Mouse (Mus musculus) neural tube, embryonic 11.5 days (tissue): ENCODE data around the gene Gm13083. TPM values are rescaled to one million over a fixed set of nuclear protein-coding genes. Genes with fewer than 3 reads are reported as not detected.
"Not testable (repeated sequence)": the region's sequence is repeated elsewhere in the genome, so short reads cannot be mapped to it uniquely, and the experiment has no call there.

Experiments used
- ATAC-seq: fragments of 200-750 bp; cut with Nextera tagmentation; 2 replicates; pipeline ENCODE4 v1.8.0; 2017; ENCODE audit warnings: moderate number of reproducible peaks, mild to moderate bottlenecking, moderate TSS enrichment, moderate library complexity; ENCODE audit not compliant: insufficient read depth, low FRiP score, low TSS enrichment
- DNase-seq: peaks from one replicate; pipeline ENCODE4 v3.0.0-alpha.2; 2015; ENCODE audit warnings: low spot score
- H3K27ac ChIP-seq: fragments of 300-500 bp; sonication (generic); 2 replicates; pipeline ENCODE4 v1.5.1; 2014; ENCODE audit warnings: low read depth, mild to moderate bottlenecking, low read length
- H3K27me3 ChIP-seq: fragments of 300-500 bp; sonication (generic); 2 replicates; pipeline ENCODE4 v1.6.1; 2014; ENCODE audit warnings: mild to moderate bottlenecking, low read length, mixed read lengths; ENCODE audit not compliant: control insufficient read depth, insufficient read depth
- H3K36me3 ChIP-seq: fragments of 300-500 bp; sonication (generic); 2 replicates; pipeline ENCODE4 v1.6.1; 2014; ENCODE audit warnings: mild to moderate bottlenecking, low read length, moderate library complexity, mixed read lengths; ENCODE audit not compliant: control insufficient read depth, insufficient read depth
- H3K4me1 ChIP-seq: fragments of 300-500 bp; sonication (generic); 2 replicates; pipeline ENCODE4 v1.6.1; 2014; ENCODE audit warnings: low read length, mixed read lengths; ENCODE audit not compliant: control insufficient read depth, insufficient read depth
- H3K4me2 ChIP-seq: fragments of 300-500 bp; sonication (generic); 2 replicates; pipeline ENCODE4 v1.6.1; 2014; ENCODE audit warnings: low read depth, mild to moderate bottlenecking, moderate library complexity
- H3K4me3 ChIP-seq: fragments of 300-500 bp; sonication (generic); 2 replicates; pipeline ENCODE4 v1.5.1; 2014; ENCODE audit warnings: low read depth, low read length
- H3K9ac ChIP-seq: fragments of 300-500 bp; sonication (generic); 2 replicates; pipeline ENCODE4 v1.6.1; 2014; ENCODE audit warnings: mild to moderate bottlenecking, low read length
- H3K9me3 ChIP-seq: fragments of 300-500 bp; sonication (generic); 2 replicates; pipeline ENCODE4 v1.6.1; 2016; ENCODE audit warnings: low read length; ENCODE audit not compliant: control insufficient read depth
- WGBS: fragments of 180-500 bp; shearing (Covaris S2); extraction: QIAGEN DNeasy Blood & Tissue Kit; methylation state at CpG from one replicate; pipeline ENCODE4 v1.1.7; 2014; 5-methylcytosine and 5-hydroxymethylcytosine counted together
- polyA plus RNA-seq: library from polyadenylated mRNA; unstranded; fragments of >200 nt; fragmentation: Nextera tagmentation; extraction: Ambion mirVana; gene quantifications from 2 replicates; pipeline ENCODE4 v1.2.1, GENCODE M21; 2014

Gene Gm13083
- not detected in 2 replicates for polyA plus RNA-seq

DNA sequence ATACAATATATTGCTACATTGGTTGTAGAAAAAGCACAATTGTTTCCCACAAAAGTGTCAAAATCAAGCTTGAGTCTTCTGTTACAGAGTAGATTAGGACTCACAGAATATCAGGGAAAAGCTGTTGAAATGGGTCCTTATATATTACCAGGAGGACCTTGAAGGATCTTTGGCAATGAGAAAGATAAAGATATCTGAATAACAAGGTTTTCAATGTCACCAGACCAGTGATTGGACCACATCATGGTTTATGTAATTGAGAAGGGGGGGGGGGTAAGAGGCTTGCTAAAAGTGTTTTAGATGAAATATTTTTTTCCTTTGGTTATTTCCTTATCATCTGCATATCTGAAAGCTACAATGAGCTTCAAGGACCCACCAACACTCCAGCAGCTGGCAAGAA, at the start of gene Gm13083:
Gene Gm13083 (plus strand): TSS at position 301 of the 400 bp plus-strand sequence.
- H3K4me3 ChIP-seq, H3K9ac ChIP-seq, DNase-seq, ATAC-seq, H3K4me2 ChIP-seq, H3K4me1 ChIP-seq, H3K27me3 ChIP-seq, H3K27ac ChIP-seq, H3K9me3 ChIP-seq, H3K36me3 ChIP-seq: not testable (repeated sequence)

- H3K4me3 ChIP-seq, H3K9ac ChIP-seq, H3K9me3 ChIP-seq, H3K27me3 ChIP-seq, H3K4me1 ChIP-seq, H3K27ac ChIP-seq, DNase-seq, ATAC-seq, H3K4me2 ChIP-seq, H3K36me3 ChIP-seq: not testable (repeated sequence)
- WGBS = 86% methylated on average over 9 of the region's 9 CpGs
Observed at GRCm38 (mm10) chr4:143611927-143612326, 2.9 kb upstream of the Gm13083 start.

DNA sequence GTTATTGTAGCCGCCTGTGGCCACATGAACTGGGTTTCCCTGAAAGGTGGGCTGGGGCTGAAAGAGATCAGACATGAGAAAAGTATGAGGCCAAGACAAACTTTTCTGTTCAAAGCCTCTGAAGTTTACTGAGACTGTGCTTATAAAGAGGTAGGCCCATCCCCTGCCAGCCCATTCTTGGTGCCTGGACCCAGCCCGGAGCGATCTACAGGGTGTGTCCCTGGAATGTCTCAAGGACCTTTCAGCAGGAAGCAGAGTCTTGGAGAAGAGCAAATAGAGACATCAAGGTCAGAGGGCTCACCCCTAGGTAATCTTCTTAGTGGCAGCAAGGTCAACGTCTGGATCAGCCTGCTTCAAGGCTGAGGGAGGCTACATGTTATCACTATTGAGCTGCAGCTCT, 3.3 kb downstream of the Gm13083 start:
- H3K9me3 ChIP-seq, H3K4me3 ChIP-seq, DNase-seq, ATAC-seq, H3K4me1 ChIP-seq, H3K27ac ChIP-seq, H3K4me2 ChIP-seq, H3K9ac ChIP-seq, H3K36me3 ChIP-seq, H3K27me3 ChIP-seq: not testable (repeated sequence)
- 84% methylated on average over 4 of the region's 4 CpGs for WGBS

DNA sequence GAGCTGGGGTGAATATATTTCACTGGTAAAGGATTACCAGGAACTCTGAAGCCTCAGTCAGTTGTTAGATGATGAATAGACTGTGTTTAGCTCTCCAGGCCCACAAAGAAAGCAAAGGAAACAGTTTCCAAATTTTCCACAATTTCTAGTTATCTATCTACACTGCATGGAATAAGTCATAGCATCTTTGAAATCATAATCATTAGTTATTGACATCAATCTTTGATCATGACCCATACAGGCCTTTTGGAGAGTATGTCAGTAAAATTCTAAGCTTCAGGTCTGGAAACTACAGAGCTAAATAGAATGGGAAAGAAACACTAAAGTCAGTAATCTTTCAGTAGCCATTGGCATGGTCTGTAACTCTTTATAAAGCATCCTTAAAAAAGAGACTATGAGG, 42.3 kb downstream of the Gm13083 start, which contains the start of gene Gm13088:
Gene Gm13088 (minus strand): TSS at position 101 of the 400 bp plus-strand sequence.
- not testable (repeated sequence) for ATAC-seq, H3K4me1 ChIP-seq, DNase-seq

More for the DNA sequence above, 42.3 kb downstream of the Gm13083 start, which contains the start of gene Gm13088:
- not testable (repeated sequence) for H3K9me3 ChIP-seq, H3K9ac ChIP-seq, H3K4me2 ChIP-seq, H3K27me3 ChIP-seq, H3K36me3 ChIP-seq, H3K27ac ChIP-seq, H3K4me3 ChIP-seq

Other genes starting within 250 kb of the Gm13083 start
- gene Pramel1, start 220.6 kb upstream of the Gm13083 start, polyA plus RNA-seq = not detected in 2 replicates
- gene Pramef8, start 202.6 kb upstream of the Gm13083 start, polyA plus RNA-seq = 17.3 and 17.4 TPM in 2 replicates
- gene Oog4, start 164.7 kb upstream of the Gm13083 start, polyA plus RNA-seq = not detected in 2 replicates
- gene Gm13043, start 103.7 kb upstream of the Gm13083 start, polyA plus RNA-seq = not detected in 2 replicates
- not detected in 2 replicates for gene Gm13040, start 79.0 kb upstream of the Gm13083 start, polyA plus RNA-seq
- not detected in 2 replicates for gene BC080695, start 63.3 kb upstream of the Gm13083 start, polyA plus RNA-seq
- not detected in 2 replicates for gene Gm13057, start 63.3 kb upstream of the Gm13083 start, polyA plus RNA-seq
- not detected in 2 replicates for gene Gm13088, start 42.2 kb downstream of the Gm13083 start, polyA plus RNA-seq
- gene Gm13089, start 87.7 kb downstream of the Gm13083 start, polyA plus RNA-seq = not detected in 2 replicates
- gene Gm13078, start 104.5 kb downstream of the Gm13083 start, polyA plus RNA-seq = not detected in 2 replicates
- not detected in 2 replicates for gene Gm13023, start 174.3 kb downstream of the Gm13083 start, polyA plus RNA-seq
- gene Gm13084, start 201.1 kb downstream of the Gm13083 start, polyA plus RNA-seq = not detected in 2 replicates
- gene Gm13103, start 231.5 kb downstream of the Gm13083 start, polyA plus RNA-seq = not detected in 2 replicates